Mouse (Mus musculus): ENCODE results near the gene Prr5l.

The Prr5l gene

GRCm38 (mm10) chr2:101723333-101723881 is 159.4 kb downstream of the Prr5l start:
- DNase-seq (ENCODE audit: low read depth, low spot score), result no peak

GRCm38 (mm10) chr2:101722370-101723332 is 160.2 kb downstream of the Prr5l start:
- DNase-seq (ENCODE audit: low read depth, low spot score), result peak; percentile 21

- no peak for DNase-seq (ENCODE audit: low read depth, low spot score)
These were observed 161.0 kb downstream of the Prr5l start for GRCm38 (mm10) chr2:101721835-101722234.

GRCm38 (mm10) chr2:101717162-101717561 is 165.7 kb downstream of the Prr5l start:
- DNase-seq (ENCODE audit: low read depth, low spot score), result no peak

- DNase-seq (ENCODE audit: low read depth, low spot score), result peak; percentile 36
These were observed 167.0 kb downstream of the Prr5l start for GRCm38 (mm10) chr2:101715650-101716323.

- no peak for DNase-seq (ENCODE audit: low read depth, low spot score)
These were observed 171.2 kb downstream of the Prr5l start for GRCm38 (mm10) chr2:101711608-101712007.

GRCm38 (mm10) chr2:101705941-101706485 is 176.8 kb downstream of the Prr5l start:
- no peak for DNase-seq (ENCODE audit: low read depth, low spot score)

- no peak for DNase-seq (ENCODE audit: low read depth, low spot score)
These were observed 183.5 kb downstream of the Prr5l start for GRCm38 (mm10) chr2:101699284-101699683.

- DNase-seq (ENCODE audit: low read depth, low spot score), result no peak
These were observed 187.2 kb downstream of the Prr5l start for GRCm38 (mm10) chr2:101695584-101695983.

- DNase-seq (ENCODE audit: low read depth, low spot score), result peak; percentile 66
These were observed 189.1 kb downstream of the Prr5l start for GRCm38 (mm10) chr2:101693577-101694215.

- no peak for DNase-seq (ENCODE audit: low read depth, low spot score)
These were observed 189.8 kb downstream of the Prr5l start for GRCm38 (mm10) chr2:101693043-101693442.

GRCm38 (mm10) chr2:101690252-101690827 is 192.5 kb downstream of the Prr5l start:
- no peak for DNase-seq (ENCODE audit: low read depth, low spot score)

GRCm38 (mm10) chr2:101688011-101688410 is 194.8 kb downstream of the Prr5l start:
- peak; percentile 22 for DNase-seq (ENCODE audit: low read depth, low spot score)

- DNase-seq (ENCODE audit: low read depth, low spot score), result peak; percentile 37
These were observed 198.4 kb downstream of the Prr5l start for GRCm38 (mm10) chr2:101684421-101684820.

- DNase-seq (ENCODE audit: low read depth, low spot score), result peak; percentile 30
These were observed 203.6 kb downstream of the Prr5l start for GRCm38 (mm10) chr2:101679164-101679784.

GRCm38 (mm10) chr2:101678236-101679021 is 204.4 kb downstream of the Prr5l start, which contains the start of gene Traf6:
Gene Traf6 (plus strand): TSS chr2:101678429.
- DNase-seq (ENCODE audit: low read depth, low spot score), result peak; percentile 90

GRCm38 (mm10) chr2:101673547-101673946 is 209.3 kb downstream of the Prr5l start:
- peak; percentile 56 for DNase-seq (ENCODE audit: low read depth, low spot score)

GRCm38 (mm10) chr2:101668751-101669150 is 214.1 kb downstream of the Prr5l start:
- no peak for DNase-seq (ENCODE audit: low read depth, low spot score)

GRCm38 (mm10) chr2:101665703-101666092 is 217.1 kb downstream of the Prr5l start:
- DNase-seq (ENCODE audit: low read depth, low spot score), result no peak

Measured in brain, adult 2 months (tissue).